Mouse (Mus musculus) intestine, embryonic 15.5 days (tissue): ENCODE measurements around the gene Kcna2. TPM values are rescaled to one million over a fixed set of nuclear protein-coding genes. Genes with fewer than 3 reads are reported as not detected.

ENCODE experiments used
- ATAC-seq: fragments of 200-750 bp; cut with Nextera tagmentation; 2 replicates; pipeline ENCODE4 v1.8.0; 2017; ENCODE audit warnings: moderate TSS enrichment, moderate library complexity
- H3K27ac ChIP-seq: fragments of 300-500 bp; sonication (generic); 2 replicates; pipeline ENCODE4 v1.5.1; 2015; ENCODE audit warnings: mild to moderate bottlenecking, inconsistent platforms
- H3K27me3 ChIP-seq: fragments of 300-500 bp; sonication (generic); replicated peaks from 2 replicates; pipeline ENCODE4 v1.6.1; 2015; ENCODE audit warnings: inconsistent platforms
- H3K36me3 ChIP-seq: fragments of 300-500 bp; sonication (generic); 2 replicates; pipeline ENCODE4 v1.6.1; 2015; ENCODE audit warnings: inconsistent platforms
- H3K4me1 ChIP-seq: fragments of 300-500 bp; sonication (generic); replicated peaks from 2 replicates; pipeline ENCODE4 v1.6.1; 2015; ENCODE audit warnings: inconsistent platforms
- H3K4me2 ChIP-seq: fragments of 300-500 bp; sonication (generic); replicated peaks from 2 replicates; pipeline ENCODE4 v1.6.1; 2015; ENCODE audit warnings: mild to moderate bottlenecking, inconsistent platforms
- H3K4me3 ChIP-seq: fragments of 300-500 bp; sonication (generic); replicated peaks from 2 replicates; pipeline ENCODE4 v1.5.1; 2015; ENCODE audit warnings: inconsistent platforms
- H3K9ac ChIP-seq: fragments of 300-500 bp; sonication (generic); 2 replicates; pipeline ENCODE4 v1.6.1; 2015; ENCODE audit warnings: inconsistent platforms
- H3K9me3 ChIP-seq: fragments of 300-500 bp; sonication (generic); 2 replicates; pipeline ENCODE4 v1.6.1; 2016; ENCODE audit warnings: inconsistent platforms
- WGBS: fragments of 180-500 bp; shearing (Covaris S2); methylation state at CpG from one replicate; pipeline ENCODE4 v1.1.7; 2015; 5-methylcytosine and 5-hydroxymethylcytosine counted together
- polyA plus RNA-seq: library from polyadenylated mRNA; unstranded; fragments of >200 nt; fragmentation: Nextera tagmentation; extraction: Ambion mirVana; gene quantifications from 2 replicates; pipeline ENCODE4 v1.2.1, GENCODE M21; 2015

The Kcna2 gene
- polyA plus RNA-seq, 1 experiment from 2014 or later: 0.08 TPM

DNA sequence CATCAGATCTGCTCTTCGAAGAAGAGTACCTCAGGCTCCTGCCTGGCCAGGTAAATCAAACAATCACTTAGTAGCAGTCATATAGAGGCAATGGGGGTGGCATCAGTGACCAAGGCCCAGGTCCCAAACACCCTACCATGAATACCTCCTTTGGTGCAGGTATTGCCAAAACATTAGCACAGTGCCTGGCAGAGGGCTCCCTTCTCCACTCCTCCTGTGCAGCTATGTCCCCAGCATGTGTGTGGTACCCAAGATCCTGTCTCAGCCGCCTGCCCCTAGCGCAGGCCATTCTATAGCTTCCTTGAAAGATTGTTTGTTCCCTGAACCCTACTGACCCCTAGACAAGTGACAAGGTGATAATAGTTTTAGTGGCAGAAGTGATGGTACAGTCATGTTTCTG, 2.5 kb downstream of the Kcna2 start:
- no peak for ATAC-seq
- peaks cover 57% of the 10 kb centered on the region for H3K27me3 ChIP-seq

DNA sequence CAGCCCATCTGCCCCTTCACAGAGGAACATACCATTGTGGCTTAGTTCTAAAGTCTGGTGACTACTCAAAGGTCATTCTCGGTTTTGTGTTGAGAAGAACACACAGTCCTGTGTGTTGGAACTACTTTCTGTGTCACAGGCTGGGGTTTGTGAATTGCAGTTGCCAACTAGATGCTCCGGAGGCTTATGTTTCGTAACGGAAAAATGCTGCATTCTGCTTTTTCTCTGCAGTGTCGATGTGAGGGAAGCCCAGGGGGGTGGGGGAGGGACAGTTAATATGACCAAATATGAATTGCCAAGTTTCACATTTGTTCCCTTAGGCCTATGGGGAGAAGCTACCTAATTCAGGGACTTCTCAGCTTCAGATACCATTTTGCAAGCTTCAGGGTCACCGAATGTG, 5.0 kb downstream of the Kcna2 start:
- H3K27ac ChIP-seq: no peak overlapping the region
- H3K4me2 ChIP-seq: no peak overlapping the region
- ATAC-seq: no peak
- no peak overlapping the region for H3K4me3 ChIP-seq
- H3K9ac ChIP-seq: no peak overlapping the region
- H3K36me3 ChIP-seq: no peaks in the 10 kb centered on the region
- peaks cover 16% of the 10 kb centered on the region; the same call in 1 of the 2 replicates for H3K4me1 ChIP-seq
- H3K9me3 ChIP-seq: no peaks in the 10 kb centered on the region
- H3K27me3 ChIP-seq: peaks cover 40% of the 10 kb centered on the region
- 69% methylated on average over 6 of the region's 6 CpGs for WGBS

More for the DNA sequence above, 2.5 kb downstream of the Kcna2 start:
- no peaks in the 10 kb centered on the region for H3K9me3 ChIP-seq
- H3K4me1 ChIP-seq: peaks cover 20% of the 10 kb centered on the region; the same call in 1 of the 2 replicates
- no peak overlapping the region for H3K4me3 ChIP-seq
- H3K9ac ChIP-seq: no peak overlapping the region
- H3K36me3 ChIP-seq: no peaks in the 10 kb centered on the region
- no peak overlapping the region for H3K4me2 ChIP-seq
- no peak overlapping the region for H3K27ac ChIP-seq
- WGBS: 92% methylated on average over 3 of the region's 3 CpGs

DNA sequence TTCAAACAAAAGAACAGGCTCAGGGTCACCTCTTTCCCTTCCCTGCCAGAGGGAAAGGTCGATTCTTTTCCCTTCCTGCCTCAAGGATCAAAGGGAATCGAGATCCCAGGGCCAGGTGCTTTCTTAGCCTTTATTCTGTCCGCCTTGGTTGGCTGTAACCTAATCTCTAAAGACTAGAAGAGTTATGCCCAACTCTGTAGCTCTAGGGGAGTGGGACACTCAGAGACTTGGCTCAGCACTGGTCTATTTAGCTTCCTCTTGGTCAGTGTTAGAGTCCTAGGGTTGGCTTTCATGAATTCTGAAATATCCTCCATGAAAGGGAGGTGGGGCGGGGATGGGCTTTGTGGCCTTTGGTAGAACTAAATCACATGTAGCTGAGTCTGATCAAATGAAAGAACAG, 11.6 kb downstream of the Kcna2 start:
- no peak for ATAC-seq

DNA sequence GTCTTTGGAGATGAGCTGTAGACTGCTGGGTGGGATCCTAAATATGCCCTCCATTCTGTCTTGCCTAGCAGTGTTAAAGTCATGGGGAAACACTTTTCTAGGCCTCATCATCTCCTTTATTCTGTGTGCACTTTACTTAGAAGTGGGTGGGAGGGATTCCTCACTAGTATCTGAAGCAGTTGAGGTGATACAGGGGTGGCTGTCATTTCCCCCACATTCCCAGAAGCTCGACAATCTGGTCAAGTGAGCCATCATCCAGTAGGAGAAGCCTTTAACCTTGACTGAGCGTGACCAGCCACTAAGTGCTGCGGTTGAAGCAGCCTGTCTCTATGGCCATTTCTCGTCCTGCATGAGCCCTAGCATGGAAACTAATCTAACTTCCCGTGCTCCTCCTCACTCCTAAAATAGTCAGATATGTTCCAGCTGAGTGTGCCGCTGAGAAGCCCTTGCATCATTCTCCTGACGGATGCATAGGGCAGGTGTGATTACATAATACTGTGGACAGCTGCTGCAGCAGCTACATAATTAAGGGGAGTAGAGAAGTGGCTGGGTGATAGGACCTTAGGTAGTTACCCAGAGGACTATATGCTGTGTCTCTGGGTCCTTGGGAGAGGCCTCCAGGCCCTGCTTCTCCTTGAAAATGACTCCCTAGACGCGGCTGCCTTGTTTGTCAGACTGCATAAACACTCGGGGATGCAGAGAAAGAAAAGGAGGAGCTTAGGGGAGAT, 12.2 kb downstream of the Kcna2 start:
- Histone ChIP-seq H3K27ac (no peak overlapping the region), H3K4me1 (no peaks in the 10 kb centered on the region), H3K4me2 (no peak overlapping the region), H3K36me3 (no peaks in the 10 kb centered on the region), H3K4me3 (no peak overlapping the region), H3K9ac (no peak overlapping the region), H3K9me3 (no peaks in the 10 kb centered on the region), H3K27me3 (no peaks in the 10 kb centered on the region)
- ATAC-seq: no peak
- 61% methylated on average over 10 of the region's 10 CpGs for WGBS

More for the DNA sequence above, 11.6 kb downstream of the Kcna2 start:
- H3K4me2 ChIP-seq: no peak overlapping the region
- H3K27me3 ChIP-seq: no peaks in the 10 kb centered on the region
- H3K4me1 ChIP-seq: no peaks in the 10 kb centered on the region
- H3K9ac ChIP-seq: no peak overlapping the region
- H3K36me3 ChIP-seq: no peaks in the 10 kb centered on the region
- H3K9me3 ChIP-seq: no peaks in the 10 kb centered on the region
- no peak overlapping the region for H3K27ac ChIP-seq
- WGBS: 60% methylated on average over 4 of the region's 4 CpGs
- no peak overlapping the region for H3K4me3 ChIP-seq

DNA sequence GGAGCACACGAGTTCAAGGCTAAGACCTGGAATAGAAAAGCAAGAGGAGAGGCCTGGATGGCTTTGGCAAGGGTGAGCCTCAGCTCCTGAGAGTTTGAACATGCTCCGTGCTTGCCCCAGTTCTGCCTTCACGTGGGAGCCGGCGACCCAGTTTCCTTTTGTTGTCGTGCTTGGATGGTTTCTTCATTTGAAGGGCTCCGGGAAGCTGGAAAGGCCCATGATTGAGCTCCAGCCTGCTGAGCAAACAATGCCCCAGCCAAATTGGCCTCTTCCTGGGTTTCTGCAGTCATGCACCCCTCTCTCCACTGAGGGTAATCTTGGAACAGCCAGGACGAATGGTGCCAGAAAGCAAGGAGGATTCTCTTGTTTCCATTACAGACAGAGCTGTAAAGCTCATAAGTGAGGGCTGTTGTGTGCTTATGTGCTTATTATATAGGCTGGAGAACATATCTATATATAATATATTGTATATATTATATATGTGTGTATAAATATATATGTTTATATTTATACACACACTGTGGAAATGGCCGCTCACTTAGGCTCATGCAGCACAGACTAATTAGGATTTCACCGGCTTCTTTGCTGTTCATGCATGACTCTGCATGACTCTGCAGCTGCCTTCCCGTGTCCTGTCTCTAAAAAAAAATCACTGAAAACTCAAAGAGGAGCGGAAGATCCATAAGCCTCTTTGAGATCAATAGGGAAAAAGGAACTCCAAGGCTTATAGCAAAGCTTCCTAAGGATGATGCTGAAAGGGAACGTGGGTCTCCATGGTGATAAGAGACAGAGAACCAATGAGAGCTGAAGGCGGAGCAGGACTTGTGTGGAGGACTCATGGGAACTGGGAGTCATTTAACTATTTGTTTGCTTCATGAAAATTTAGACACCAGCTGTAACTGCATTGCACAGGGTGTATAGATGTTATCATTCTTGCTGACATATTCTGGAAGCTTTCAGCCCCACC, 13.1 kb downstream of the Kcna2 start:
- H3K27ac ChIP-seq: no peak overlapping the region
- ATAC-seq: no peak
- whole genome bisulfite sequencing: 59% methylated on average over 14 of the region's 14 CpGs

DNA sequence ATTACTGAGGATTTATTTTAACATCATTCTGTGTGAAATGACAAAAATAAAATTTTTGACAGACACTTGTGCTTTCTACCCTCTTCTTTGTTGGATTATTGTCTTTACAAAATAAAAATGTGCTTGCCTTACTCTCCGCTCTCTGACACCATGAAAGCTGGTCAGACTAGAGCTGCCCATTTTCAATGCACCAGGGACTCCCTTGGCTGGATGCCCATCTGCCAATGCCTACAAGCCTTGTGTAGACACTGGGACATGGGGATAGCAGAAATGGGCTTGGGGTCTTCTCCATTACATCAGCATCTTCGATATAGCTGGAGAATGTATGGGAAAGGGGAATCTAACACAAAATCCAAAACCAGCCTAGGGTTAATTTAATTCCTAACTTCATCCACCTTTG, 14.0 kb downstream of the Kcna2 start:
- Histone ChIP-seq H3K4me1 (no peaks in the 10 kb centered on the region), H3K4me3 (no peak overlapping the region), H3K27me3 (no peaks in the 10 kb centered on the region), H3K27ac (no peak overlapping the region), H3K36me3 (no peaks in the 10 kb centered on the region), H3K9me3 (no peaks in the 10 kb centered on the region), H3K9ac (no peak overlapping the region), H3K4me2 (no peak overlapping the region)
- whole genome bisulfite sequencing: 84% methylated on average over 2 of the region's 2 CpGs
- no peak for ATAC-seq

More for the DNA sequence above, 13.1 kb downstream of the Kcna2 start:
- Histone ChIP-seq H3K27me3 (no peaks in the 10 kb centered on the region), H3K36me3 (no peaks in the 10 kb centered on the region), H3K4me3 (no peak overlapping the region), H3K4me1 (no peaks in the 10 kb centered on the region), H3K9me3 (no peaks in the 10 kb centered on the region), H3K9ac (no peak overlapping the region), H3K4me2 (no peak overlapping the region)

DNA sequence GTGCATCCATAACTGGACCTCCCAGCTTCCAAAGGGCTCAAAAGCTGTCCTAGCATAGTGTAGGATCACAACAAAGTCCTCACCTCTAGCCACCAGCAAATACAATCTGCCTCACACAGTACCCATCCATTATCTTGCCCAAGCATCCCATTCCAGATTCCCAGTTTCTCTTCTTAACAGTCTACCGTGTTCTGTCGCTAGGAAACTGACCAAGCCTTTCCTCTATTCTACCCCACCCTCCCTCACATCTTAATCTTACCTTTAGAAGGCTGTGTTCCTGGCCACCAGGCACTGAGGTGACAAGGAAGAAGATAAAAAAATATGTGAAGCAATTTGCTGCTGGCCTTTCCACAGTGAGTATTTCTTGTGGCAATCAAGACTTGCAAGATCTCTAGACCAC, 14.8 kb downstream of the Kcna2 start:
- 62% methylated on average over 2 of the region's 2 CpGs for WGBS
- Histone ChIP-seq H3K27ac (no peak overlapping the region), H3K4me1 (no peaks in the 10 kb centered on the region), H3K4me3 (no peak overlapping the region), H3K27me3 (no peaks in the 10 kb centered on the region), H3K36me3 (no peaks in the 10 kb centered on the region), H3K4me2 (no peak overlapping the region), H3K9me3 (no peaks in the 10 kb centered on the region), H3K9ac (no peak overlapping the region)
- ATAC-seq: no peak

DNA sequence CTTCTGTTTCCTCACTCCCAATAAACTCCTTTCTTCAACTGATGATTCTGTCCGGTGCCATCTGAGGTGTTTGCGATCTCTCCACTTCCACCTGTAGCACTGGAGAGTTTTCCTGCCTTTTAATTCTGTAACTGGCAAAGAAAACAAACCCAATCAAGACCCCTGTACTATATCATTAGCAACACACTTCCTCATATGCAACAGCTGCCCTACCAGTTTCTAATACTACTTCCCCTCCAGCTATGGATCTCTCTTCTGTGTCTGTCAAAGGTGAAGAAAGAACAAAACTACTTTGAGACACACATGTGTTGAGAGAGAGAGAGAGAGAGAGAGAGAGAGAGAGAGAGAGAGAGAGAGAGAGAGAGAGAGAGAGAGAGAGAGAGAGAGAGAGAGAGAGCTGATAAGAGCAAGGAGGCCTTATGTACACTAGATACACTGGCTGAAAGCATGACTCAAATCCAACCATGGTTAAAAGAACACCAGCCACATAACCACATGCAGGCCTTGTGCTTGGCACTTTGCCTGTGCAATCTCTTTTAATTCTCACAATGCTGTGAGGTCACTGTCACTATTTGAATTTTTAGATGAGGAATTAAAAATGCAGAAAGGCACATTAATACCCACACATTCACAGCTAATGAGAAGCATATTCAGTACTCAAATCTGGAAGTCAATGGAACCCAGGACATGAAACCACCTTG, 19.1 kb downstream of the Kcna2 start:
- no peaks in the 10 kb centered on the region for H3K27me3 ChIP-seq
- H3K27ac ChIP-seq: no peak overlapping the region
- no peaks in the 10 kb centered on the region for H3K4me1 ChIP-seq
- no peak overlapping the region for H3K4me2 ChIP-seq
- no peak for ATAC-seq
- H3K4me3 ChIP-seq: no peak overlapping the region
- no peaks in the 10 kb centered on the region for H3K9me3 ChIP-seq
- no peaks in the 10 kb centered on the region for H3K36me3 ChIP-seq
- 95% methylated on average over 2 of the region's 2 CpGs for WGBS
- no peak overlapping the region for H3K9ac ChIP-seq

DNA sequence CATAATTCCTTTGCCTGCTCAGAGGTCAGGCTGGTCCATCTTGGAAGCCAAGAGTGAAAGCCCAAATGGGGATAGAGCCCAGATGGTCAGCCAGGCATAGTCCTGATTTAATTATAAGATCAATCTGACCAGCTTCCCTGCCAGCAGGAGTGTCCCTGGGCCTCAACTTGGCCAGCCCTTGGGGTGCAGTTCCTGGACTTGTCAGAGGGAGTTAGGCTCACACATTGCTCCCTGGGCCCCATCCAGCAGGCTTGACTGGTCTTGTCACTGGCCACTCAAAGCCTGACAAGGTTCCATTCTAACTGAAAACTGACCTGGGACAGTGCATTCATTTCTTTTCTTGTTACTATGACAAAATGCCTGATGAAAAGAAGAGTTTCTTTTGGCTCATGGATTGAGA, 21.4 kb downstream of the Kcna2 start:
- no peak overlapping the region for H3K4me3 ChIP-seq
- H3K36me3 ChIP-seq: no peaks in the 10 kb centered on the region
- no peaks in the 10 kb centered on the region for H3K27me3 ChIP-seq
- H3K9me3 ChIP-seq: no peaks in the 10 kb centered on the region
- no peaks in the 10 kb centered on the region for H3K4me1 ChIP-seq
- no peak overlapping the region for H3K9ac ChIP-seq
- H3K27ac ChIP-seq: no peak overlapping the region
- H3K4me2 ChIP-seq: no peak overlapping the region
- ATAC-seq: no peak

DNA sequence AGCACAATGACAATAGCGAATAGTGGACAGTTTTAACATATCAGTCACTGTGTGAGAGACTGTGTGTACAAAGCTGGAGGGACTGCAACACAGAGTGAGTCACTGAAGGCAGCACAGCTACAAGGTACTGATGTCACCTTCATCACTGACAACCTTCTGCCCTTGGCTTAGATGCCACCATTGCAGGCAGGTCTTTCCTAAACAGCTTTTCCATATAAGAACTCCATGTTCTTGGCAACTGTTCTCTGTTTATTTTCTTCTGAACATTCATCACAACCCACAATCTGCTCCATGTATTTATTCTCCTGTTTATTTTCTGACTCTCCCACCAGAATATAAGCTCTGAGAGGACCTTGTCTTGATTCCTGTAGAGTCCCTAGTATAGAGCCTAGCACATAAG, 26.7 kb downstream of the Kcna2 start:
- Histone ChIP-seq H3K9ac (no peak overlapping the region), H3K4me2 (no peak overlapping the region), H3K27me3 (no peaks in the 10 kb centered on the region), H3K36me3 (no peaks in the 10 kb centered on the region), H3K27ac (no peak overlapping the region), H3K4me3 (no peak overlapping the region), H3K4me1 (0 out of 2 replicates have a peak, but pooled peaks cover 2% of the 10 kb centered on the region), H3K9me3 (no peaks in the 10 kb centered on the region)
- no peak for ATAC-seq
- WGBS: 86% methylated on average over 1 of the region's 1 CpGs

DNA sequence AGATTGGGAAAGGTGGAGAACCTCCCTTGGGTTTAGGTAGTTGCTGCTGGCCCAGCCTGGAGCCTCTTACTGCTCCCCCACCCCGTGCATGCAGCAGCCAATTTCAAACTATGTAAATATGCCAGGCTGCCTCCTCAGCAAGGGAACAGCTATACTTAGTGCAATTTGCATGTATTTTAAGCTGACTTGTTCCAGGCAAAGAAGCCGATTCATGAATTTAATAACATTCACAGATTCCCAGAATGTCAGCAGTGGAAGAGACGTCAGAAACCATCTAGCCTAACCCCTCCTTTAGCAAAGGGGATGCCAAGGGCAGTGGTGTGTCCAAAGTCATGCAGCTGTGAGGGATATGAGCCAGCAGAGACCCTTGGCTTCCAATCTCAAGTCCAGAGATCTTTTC, 27.5 kb downstream of the Kcna2 start:
- Histone ChIP-seq H3K27ac (no peak overlapping the region), H3K27me3 (no peaks in the 10 kb centered on the region)
- ATAC-seq: no peak

DNA sequence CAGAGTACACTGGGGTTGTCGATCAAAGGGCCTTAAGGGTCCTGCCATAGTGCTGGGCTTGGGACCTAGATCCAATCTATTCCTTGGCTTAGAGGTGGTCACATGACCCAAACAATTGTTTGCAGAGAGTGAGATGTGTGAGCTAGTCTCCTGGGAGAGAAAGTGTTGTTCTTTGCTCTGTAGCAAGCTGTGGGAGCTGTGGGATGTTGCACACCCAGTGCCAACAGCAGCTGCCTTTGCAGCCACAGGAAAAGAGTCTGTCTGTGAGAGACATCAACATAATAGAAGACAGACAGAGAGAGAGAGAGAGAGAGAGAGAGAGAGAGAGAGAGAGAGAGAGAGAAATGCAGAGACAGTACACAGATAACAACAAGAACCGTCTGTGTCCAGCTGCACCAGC, 28.3 kb downstream of the Kcna2 start:
- no peak for ATAC-seq
- Histone ChIP-seq H3K9me3 (no peaks in the 10 kb centered on the region), H3K9ac (no peak overlapping the region), H3K4me1 (0 out of 2 replicates have a peak, but pooled peaks cover 2% of the 10 kb centered on the region), H3K4me3 (no peak overlapping the region), H3K27me3 (no peaks in the 10 kb centered on the region), H3K36me3 (no peaks in the 10 kb centered on the region), H3K4me2 (no peak overlapping the region), H3K27ac (no peak overlapping the region)
- 57% methylated on average over 2 of the region's 2 CpGs for WGBS

More for the DNA sequence above, 27.5 kb downstream of the Kcna2 start:
- H3K9ac ChIP-seq: no peak overlapping the region
- H3K4me3 ChIP-seq: no peak overlapping the region
- H3K4me1 ChIP-seq: 0 out of 2 replicates have a peak, but pooled peaks cover 2% of the 10 kb centered on the region
- no peak overlapping the region for H3K4me2 ChIP-seq
- H3K36me3 ChIP-seq: no peaks in the 10 kb centered on the region
- H3K9me3 ChIP-seq: no peaks in the 10 kb centered on the region
- WGBS: 55% methylated on average over 3 of the region's 3 CpGs
